In the genomic region with DNA sequence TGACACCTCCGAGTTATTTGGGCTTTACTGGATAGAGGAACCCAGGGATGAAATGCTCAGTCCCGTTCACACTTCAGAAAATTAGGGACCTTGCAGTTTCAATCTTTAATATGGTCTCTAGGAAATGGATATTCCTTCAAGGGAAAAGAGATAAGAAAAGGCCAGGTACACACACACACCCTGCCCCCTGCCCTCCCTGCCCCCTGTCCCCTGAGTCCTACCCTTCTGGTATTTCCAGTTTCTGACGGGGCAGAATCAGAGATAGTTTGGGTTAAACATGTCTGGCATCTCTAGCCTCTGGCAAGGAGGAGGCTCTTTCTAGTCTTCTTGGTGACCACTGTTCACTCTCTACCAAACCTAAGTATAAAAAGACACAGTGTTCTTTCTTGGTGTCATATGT, we compare ENCODE assay signal across 38 mouse cellular contexts. TPM values are rescaled to one million over a fixed set of nuclear protein-coding genes. Genes with fewer than 3 reads are reported as not detected.
"Had no signal": no experiment of that assay in that cellular context is flagged by ENCODE, and none has a peak within 500 bp of the region (broad histone marks: within the 10 kb centered on the region; RNA-seq: fewer than 3 reads in every experiment).

No protein-coding gene starts in this region.

- H3K4me2 ChIP-seq: heart, embryonic 12.5 days; hindbrain, embryonic 12.5 days; hindbrain, embryonic 14.5 days; limb, embryonic 12.5 days; liver, embryonic 11.5 days; liver, embryonic 13.5 days had no signal

- ATAC-seq: hindbrain, embryonic 16.5 days had no signal

- H3K4me1 ChIP-seq: hindbrain, embryonic 10.5 days; hindbrain, embryonic 12.5 days; limb, embryonic 10.5 days; limb, embryonic 12.5 days; liver, embryonic 13.5 days had no signal

- DNase-seq: gastrocnemius, adult 2 months; gastrocnemius, postnatal 10 days; gastrocnemius, postnatal 25 days; heart, postnatal 10 days; heart, postnatal 4 days; kidney, adult 18-20 months; kidney, adult 8-10 months; kidney, postnatal 10 days; kidney, postnatal 25 days; kidney, postnatal 4 days; liver; liver, embryonic 13.5 days had no signal

- H3K27me3 ChIP-seq: heart, embryonic 12.5 days; hindbrain, embryonic 12.5 days; limb, embryonic 12.5 days; liver, embryonic 13.5 days had no signal

- H3K9ac ChIP-seq: heart, embryonic 12.5 days; hindbrain, embryonic 12.5 days; hindbrain, embryonic 14.5 days; limb, embryonic 12.5 days; liver, embryonic 13.5 days had no signal

- H3K9me3 ChIP-seq: heart, embryonic 10.5 days; heart, embryonic 12.5 days; hindbrain, embryonic 10.5 days; hindbrain, embryonic 12.5 days; limb, embryonic 10.5 days; limb, embryonic 12.5 days; liver, embryonic 13.5 days had no signal

- H3K27ac ChIP-seq: gastrocnemius, adult 2 months; heart, embryonic 10.5 days; hindbrain, embryonic 10.5 days; hindbrain, embryonic 12.5 days; hindbrain, embryonic 14.5 days; layer of hippocampus, adult 2 months; left cerebral cortex, adult 2 months; limb, embryonic 10.5 days; limb, embryonic 12.5 days; liver, embryonic 13.5 days had no signal

- H3K36me3 ChIP-seq: heart, embryonic 10.5 days; heart, embryonic 12.5 days; hindbrain, embryonic 10.5 days; hindbrain, embryonic 12.5 days; limb, embryonic 10.5 days; limb, embryonic 12.5 days; liver, embryonic 13.5 days had no signal

- H3K4me3 ChIP-seq: heart, embryonic 10.5 days; heart, embryonic 12.5 days; hindbrain, embryonic 10.5 days; hindbrain, embryonic 12.5 days; layer of hippocampus, adult 2 months; left cerebral cortex, adult 2 months; limb, embryonic 10.5 days; limb, embryonic 12.5 days; liver, embryonic 13.5 days had no signal

RNA-seq across cellular contexts. Expression of a gene that starts 49.9 kb away (rescaled TPM):
- total RNA-seq: gastrocnemius, adult 2 months; gastrocnemius, postnatal 10 days; gastrocnemius, postnatal 25 days; gastrocnemius, postnatal 4 days; granulocyte monocyte progenitor cell, adult 5-6 weeks; heart, adult 8-10 months; heart, postnatal 10 days; heart, postnatal 25 days; heart, postnatal 4 days; layer of hippocampus, adult 2 months; layer of hippocampus, postnatal 10 days; layer of hippocampus, postnatal 25 days; left cerebral cortex, adult 2 months; left cerebral cortex, postnatal 14 days; left cerebral cortex, postnatal 36 days had no signal
- polyA plus RNA-seq: frontal cortex, adult 2 months; heart, embryonic 10.5 days; heart, embryonic 12.5 days; heart, embryonic 14.5 days; heart, embryonic 16.5 days; hindbrain, embryonic 10.5 days; hindbrain, embryonic 12.5 days; hindbrain, embryonic 14.5 days; hindbrain, embryonic 16.5 days; inflammation-experienced regulatory T-cells, adult 6 months; kidney, embryonic 14.5 days; kidney, embryonic 16.5 days; limb, embryonic 10.5 days; limb, embryonic 12.5 days; limb, embryonic 14.5 days; liver, embryonic 11.5 days; liver, embryonic 13.5 days had no signal
